Mouse (Mus musculus) kidney, embryonic 16.5 days (tissue): ENCODE data around the gene Eif4e3. TPM values are rescaled to one million over a fixed set of nuclear protein-coding genes. Genes with fewer than 3 reads are reported as not detected.

Source experiments
- ATAC-seq: fragments of 200-750 bp; cut with Nextera tagmentation; 2 replicates; pipeline ENCODE4 v1.8.0; 2017; ENCODE audit warnings: moderate TSS enrichment; ENCODE audit not compliant: low FRiP score, low TSS enrichment
- H3K27ac ChIP-seq: fragments of 300-500 bp; sonication (generic); 2 replicates; pipeline ENCODE4 v1.5.1; 2014; ENCODE audit warnings: low read length
- H3K27me3 ChIP-seq: fragments of 300-500 bp; sonication (generic); 2 replicates; pipeline ENCODE4 v1.6.1; 2014; ENCODE audit warnings: low read length, control low read depth, mixed read lengths; ENCODE audit not compliant: insufficient read depth
- H3K36me3 ChIP-seq: fragments of 300-500 bp; sonication (generic); 2 replicates; pipeline ENCODE4 v1.6.1; 2014; ENCODE audit warnings: low read length, control low read depth, mixed read lengths; ENCODE audit not compliant: insufficient read depth
- H3K4me1 ChIP-seq: fragments of 300-500 bp; sonication (generic); 2 replicates; pipeline ENCODE4 v1.6.1; 2014; ENCODE audit warnings: low read length, control low read depth, mixed read lengths; ENCODE audit not compliant: insufficient read depth
- H3K4me2 ChIP-seq: fragments of 300-500 bp; sonication (generic); replicated peaks from 2 replicates; pipeline ENCODE4 v1.6.1; 2014; ENCODE audit warnings: low read depth, low read length
- H3K4me3 ChIP-seq: fragments of 300-500 bp; sonication (generic); 2 replicates; pipeline ENCODE4 v1.5.1; 2014; ENCODE audit warnings: mild to moderate bottlenecking, low read length
- H3K9ac ChIP-seq: fragments of 300-500 bp; sonication (generic); replicated peaks from 2 replicates; pipeline ENCODE4 v1.6.1; 2014; ENCODE audit warnings: low read length
- H3K9me3 ChIP-seq: fragments of 300-500 bp; sonication (generic); 2 replicates; pipeline ENCODE4 v1.6.1; 2016; ENCODE audit warnings: low read length, control low read depth
- WGBS: fragments of 180-500 bp; shearing (Covaris S2); extraction: QIAGEN DNeasy Blood & Tissue Kit; methylation state at CpG from one replicate; pipeline ENCODE4 v1.1.7; 2014; 5-methylcytosine and 5-hydroxymethylcytosine counted together
- polyA plus RNA-seq: library from polyadenylated mRNA; unstranded; fragments of >200 nt; fragmentation: Nextera tagmentation; extraction: Ambion mirVana; gene quantifications from 2 replicates; pipeline ENCODE4 v1.2.1, GENCODE M21; 2015

Gene Eif4e3
- polyA plus RNA-seq, 1 experiment from 2014 or later: 18.5 TPM

- Histone ChIP-seq H3K36me3 (no peaks in the 10 kb centered on the region), H3K4me2 (no peak overlapping the region), H3K27me3 (no peaks in the 10 kb centered on the region), H3K4me3 (no peak overlapping the region), H3K4me1 (peaks cover 34% of the 10 kb centered on the region), H3K9me3 (no peaks in the 10 kb centered on the region), H3K27ac (no peak overlapping the region), H3K9ac (no peak overlapping the region)
- ATAC-seq: no peak
- WGBS: 88% methylated on average over 1 of the region's 1 CpGs
Observed at GRCm38 (mm10) chr6:99617415-99617814, 49.2 kb downstream of the Eif4e3 start.

- H3K4me1 ChIP-seq: peaks cover 32% of the 10 kb centered on the region
- H3K9me3 ChIP-seq: no peaks in the 10 kb centered on the region
- WGBS: 14% methylated on average over 10 of the region's 10 CpGs
- 0 out of 2 replicates have a peak, but pooled peaks have one; percentile 39 for ATAC-seq
- H3K9ac ChIP-seq: peak overlapping the region; percentile 2; the same call in 1 of the 2 replicates
- H3K27me3 ChIP-seq: no peaks in the 10 kb centered on the region
- no peak overlapping the region for H3K27ac ChIP-seq
- H3K4me3 ChIP-seq: no peak overlapping the region
- H3K4me2 ChIP-seq: peak overlapping the region; percentile 9; the same call in 1 of the 2 replicates
- H3K36me3 ChIP-seq: no peaks in the 10 kb centered on the region
Observed at GRCm38 (mm10) chr6:99615272-99615751, 51.3 kb downstream of the Eif4e3 start.

DNA sequence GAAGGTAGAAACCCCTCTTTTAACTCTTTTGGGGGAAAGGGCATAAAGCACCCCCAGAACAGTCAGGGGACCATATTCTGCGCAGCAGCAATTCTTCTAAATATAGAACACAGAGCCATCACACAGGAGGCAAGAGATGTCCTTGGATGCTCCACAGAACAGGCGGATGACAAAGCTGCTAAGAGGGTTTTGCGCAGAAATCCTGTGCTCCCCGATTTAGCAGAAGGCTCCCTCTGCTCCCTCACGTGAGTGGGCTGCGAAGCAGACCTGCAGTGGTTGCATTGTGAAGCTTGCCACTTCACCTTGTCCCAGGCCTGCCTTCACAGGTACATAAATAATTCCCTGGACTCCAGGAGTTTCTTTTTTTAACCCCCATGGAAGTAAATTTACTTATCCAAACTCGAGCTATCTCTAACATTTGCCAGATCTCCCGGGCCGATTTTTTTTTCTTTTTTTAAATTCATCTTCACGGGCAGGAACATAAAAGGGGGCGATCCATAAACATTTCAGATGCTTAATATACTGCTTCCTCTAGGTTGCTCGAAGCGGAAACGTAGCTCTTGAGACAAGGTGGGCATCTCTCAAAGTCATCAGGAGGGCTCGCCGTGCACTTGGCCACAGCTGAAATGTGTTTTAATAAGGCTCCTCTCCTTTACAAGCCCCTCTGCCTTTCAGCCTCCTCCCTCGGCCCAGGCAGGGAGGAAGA, 51.9 kb downstream of the Eif4e3 start:
- H3K27ac ChIP-seq: peak overlapping the region; percentile 31; the same call in 1 of the 2 replicates
- peaks cover 37% of the 10 kb centered on the region for H3K4me1 ChIP-seq
- no peaks in the 10 kb centered on the region for H3K36me3 ChIP-seq
- no peaks in the 10 kb centered on the region for H3K9me3 ChIP-seq
- H3K27me3 ChIP-seq: no peaks in the 10 kb centered on the region
- 31% methylated on average over 17 of the region's 17 CpGs for WGBS
- H3K4me2 ChIP-seq: peak overlapping the region; percentile 9; the same call in 1 of the 2 replicates
- no peak overlapping the region for H3K4me3 ChIP-seq
- no peak for ATAC-seq
- H3K9ac ChIP-seq: peak overlapping the region; percentile 2; the same call in 1 of the 2 replicates

DNA sequence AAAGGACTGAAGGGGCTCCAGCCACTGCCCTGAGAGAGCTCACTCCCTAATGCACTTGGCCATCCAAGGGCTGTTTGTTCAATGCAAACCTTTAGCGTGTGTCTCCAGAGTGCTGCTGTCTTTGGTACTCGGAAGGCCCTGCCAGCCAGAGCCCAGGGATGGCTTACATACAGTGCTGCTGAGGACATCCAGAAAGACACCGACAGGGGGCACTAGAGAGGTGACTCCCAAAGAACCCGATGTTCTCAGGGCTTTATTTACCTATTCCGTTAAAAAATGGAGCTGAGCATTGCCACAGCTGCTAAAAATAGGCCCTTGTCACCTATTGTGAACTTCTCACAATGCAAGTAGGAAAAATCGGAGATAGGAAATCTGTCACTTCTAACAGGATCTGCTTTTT, 54.7 kb downstream of the Eif4e3 start:
- Histone ChIP-seq H3K27ac (no peak overlapping the region), H3K4me3 (no peak overlapping the region), H3K9me3 (no peaks in the 10 kb centered on the region), H3K4me2 (no peak overlapping the region), H3K27me3 (no peaks in the 10 kb centered on the region), H3K4me1 (peaks cover 29% of the 10 kb centered on the region), H3K9ac (no peak overlapping the region), H3K36me3 (no peaks in the 10 kb centered on the region)
- no peak for ATAC-seq
- WGBS: 60% methylated on average over 6 of the region's 6 CpGs

- WGBS: 18% methylated on average over 14 of the region's 14 CpGs
- Histone ChIP-seq H3K27ac (peak overlapping the region; percentile 15; the same call in 1 of the 2 replicates), H3K4me1 (peaks cover 27% of the 10 kb centered on the region), H3K36me3 (no peaks in the 10 kb centered on the region), H3K4me2 (peak overlapping the region; percentile 43), H3K4me3 (no peak overlapping the region), H3K27me3 (no peaks in the 10 kb centered on the region), H3K9ac (no peak overlapping the region), H3K9me3 (no peaks in the 10 kb centered on the region)
- ATAC-seq: peak; percentile 62
Observed at GRCm38 (mm10) chr6:99610454-99611427, 55.8 kb downstream of the Eif4e3 start.

- Histone ChIP-seq H3K4me2 (no peak overlapping the region), H3K4me1 (peaks cover 12% of the 10 kb centered on the region), H3K4me3 (no peak overlapping the region), H3K27me3 (no peaks in the 10 kb centered on the region), H3K36me3 (no peaks in the 10 kb centered on the region), H3K9me3 (no peaks in the 10 kb centered on the region), H3K27ac (no peak overlapping the region), H3K9ac (no peak overlapping the region)
- ATAC-seq: no peak
- 78% methylated on average over 7 of the region's 7 CpGs for WGBS
Observed at GRCm38 (mm10) chr6:99606079-99606478, 60.5 kb downstream of the Eif4e3 start.

DNA sequence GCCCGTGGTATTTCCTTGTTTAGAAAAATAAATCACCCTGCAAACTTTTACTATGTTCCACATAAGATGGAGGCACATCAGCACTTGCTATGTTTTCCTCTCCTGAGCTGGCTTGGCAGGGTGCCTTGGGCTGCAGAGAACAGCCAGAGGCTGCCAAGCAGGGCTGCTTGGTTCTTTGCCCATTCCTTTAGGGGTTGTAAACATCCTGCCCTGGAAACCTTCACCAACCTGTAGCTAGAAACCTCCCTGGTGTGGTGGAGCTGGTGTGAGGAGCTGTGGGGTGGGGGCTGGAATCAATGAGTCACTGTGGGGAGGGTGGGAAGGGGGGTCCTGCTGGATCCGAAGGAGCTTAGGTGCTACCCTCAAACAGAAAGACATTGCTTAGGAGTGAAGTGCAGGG, 61.8 kb downstream of the Eif4e3 start:
- Histone ChIP-seq H3K9me3 (no peaks in the 10 kb centered on the region), H3K27me3 (no peaks in the 10 kb centered on the region), H3K4me3 (no peak overlapping the region), H3K4me2 (no peak overlapping the region), H3K36me3 (no peaks in the 10 kb centered on the region), H3K4me1 (peaks cover 7% of the 10 kb centered on the region; the same call in 1 of the 2 replicates), H3K27ac (no peak overlapping the region), H3K9ac (no peak overlapping the region)
- ATAC-seq: no peak
- WGBS: 56% methylated on average over 2 of the region's 2 CpGs

DNA sequence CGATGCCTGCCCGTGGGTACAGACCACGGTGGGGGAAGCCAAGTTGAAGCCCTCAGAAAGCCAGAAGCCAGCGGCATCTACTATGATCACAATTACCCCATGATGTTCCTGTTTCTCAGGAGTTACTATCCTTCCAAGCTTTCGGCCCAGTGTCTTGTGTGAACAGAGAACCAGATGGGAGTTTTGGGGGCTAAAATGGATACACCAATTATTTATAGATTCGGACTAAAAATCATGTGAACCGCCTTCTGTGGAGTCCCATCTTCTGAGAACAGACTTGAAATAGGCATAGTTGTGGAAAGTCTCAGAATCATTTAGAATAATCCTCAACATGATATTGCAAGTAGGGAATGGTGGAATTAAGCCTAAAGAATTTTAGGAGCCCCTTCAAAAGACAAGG, 64.1 kb downstream of the Eif4e3 start:
- WGBS: 85% methylated on average over 7 of the region's 7 CpGs
- Histone ChIP-seq H3K4me1 (peaks cover 11% of the 10 kb centered on the region; the same call in 1 of the 2 replicates), H3K27me3 (no peaks in the 10 kb centered on the region), H3K4me2 (no peak overlapping the region), H3K9ac (no peak overlapping the region), H3K4me3 (no peak overlapping the region), H3K36me3 (no peaks in the 10 kb centered on the region), H3K9me3 (no peaks in the 10 kb centered on the region), H3K27ac (no peak overlapping the region)
- ATAC-seq: no peak

- Histone ChIP-seq H3K4me3 (no peak overlapping the region), H3K27me3 (no peaks in the 10 kb centered on the region), H3K9me3 (no peaks in the 10 kb centered on the region), H3K4me2 (no peak overlapping the region), H3K36me3 (no peaks in the 10 kb centered on the region), H3K27ac (no peak overlapping the region), H3K9ac (no peak overlapping the region), H3K4me1 (peaks cover 11% of the 10 kb centered on the region; the same call in 1 of the 2 replicates)
- 54% methylated on average over 8 of the region's 8 CpGs for WGBS
- no peak for ATAC-seq
Observed at GRCm38 (mm10) chr6:99600886-99601285, 65.7 kb downstream of the Eif4e3 start.
